Mouse (Mus musculus) B cell, adult 2 months (primary cell): ENCODE data around the gene Vps11.
"Not testable (repeated sequence)": the region's sequence is repeated elsewhere in the genome, so short reads cannot be mapped to it uniquely, and the experiment has no call there.

ENCODE experiments used
- DNase-seq, 2 experiments: peaks; one replicate each; pipeline ENCODE4 v3.0.0; 2022

Gene Vps11

GRCm38 (mm10) chr9:44361190-44361917 lies at the start of gene Vps11:
TSS of gene Vps11 (minus strand) at chr9:44361670.
- DNase-seq = peak; percentile 95 to 96

- no peak for DNase-seq
Measured at GRCm38 (mm10) chr9:44410647-44411336, 49.3 kb upstream of the Vps11 start.

- DNase-seq = not testable (repeated sequence)
Measured at GRCm38 (mm10) chr9:44408693-44409092, 47.2 kb upstream of the Vps11 start.

- DNase-seq = no peak
Measured at GRCm38 (mm10) chr9:44407752-44408097, 46.3 kb upstream of the Vps11 start.

- peak; percentile 95 to 96 for DNase-seq
Measured at GRCm38 (mm10) chr9:44406906-44407751, 45.7 kb upstream of the Vps11 start, which contains the start of the genes Rps25 and Trappc4. TSS of gene Rps25 (plus strand) at chr9:44407139. TSS of gene Trappc4 (minus strand) at chr9:44407600.

- no peak for DNase-seq
Measured at GRCm38 (mm10) chr9:44405011-44405410, 43.5 kb upstream of the Vps11 start.

- DNase-seq = no peak
Measured at GRCm38 (mm10) chr9:44401081-44401480, 39.6 kb upstream of the Vps11 start.

GRCm38 (mm10) chr9:44399795-44400114 lies 38.3 kb upstream of the Vps11 start:
- DNase-seq = no peak

GRCm38 (mm10) chr9:44399114-44399794 lies 37.8 kb upstream of the Vps11 start:
- no peak for DNase-seq

- DNase-seq = no peak
Measured at GRCm38 (mm10) chr9:44398551-44398950, 37.1 kb upstream of the Vps11 start.

GRCm38 (mm10) chr9:44398087-44398486 lies 36.6 kb upstream of the Vps11 start:
- DNase-seq = no peak

GRCm38 (mm10) chr9:44396684-44397411 lies 35.4 kb upstream of the Vps11 start, which contains the start of gene Slc37a4:
TSS of gene Slc37a4 (plus strand) at chr9:44396852.
- peak; percentile 92 to 94 for DNase-seq

GRCm38 (mm10) chr9:44391466-44391865 lies 30.0 kb upstream of the Vps11 start:
- peak; percentile 85 to 87 for DNase-seq

GRCm38 (mm10) chr9:44389273-44389672 lies 27.8 kb upstream of the Vps11 start:
- DNase-seq = peak; percentile 70 to 72

GRCm38 (mm10) chr9:44387221-44387620 lies 25.8 kb upstream of the Vps11 start:
- DNase-seq = no peak

GRCm38 (mm10) chr9:44384596-44384995 lies 23.1 kb upstream of the Vps11 start:
- no peak for DNase-seq

GRCm38 (mm10) chr9:44379862-44380261 lies 18.4 kb upstream of the Vps11 start:
- no peak for DNase-seq

- peak; percentile 100 for DNase-seq
Measured at GRCm38 (mm10) chr9:44379054-44379834, 17.8 kb upstream of the Vps11 start, which contains the start of gene Hyou1. TSS of gene Hyou1 (plus strand) at chr9:44379490.

- peak; percentile 14 to 18 for DNase-seq
Measured at GRCm38 (mm10) chr9:44378153-44378730, 16.8 kb upstream of the Vps11 start.

- DNase-seq = not testable (repeated sequence)
Measured at GRCm38 (mm10) chr9:44377335-44377734, 15.9 kb upstream of the Vps11 start.

- no peak for DNase-seq
Measured at GRCm38 (mm10) chr9:44376141-44376540, 14.7 kb upstream of the Vps11 start.
